Mouse (Mus musculus) kidney, adult 10 weeks (tissue): ENCODE measurements around the gene Bpifb2. TPM values are rescaled to one million over a fixed set of nuclear protein-coding genes. Genes with fewer than 3 reads are reported as not detected.

ENCODE experiments used
- polyA plus RNA-seq: library from polyadenylated mRNA; stranded (reverse); fragments of 350-450 nt; fragmentation: Illumina TruSeq; extraction: RNeasy Lipid Tissue Mini Kit (QIAGEN cat#74804); gene quantifications from one replicate; pipeline ENCODE4 v1.2.3, GENCODE M21; 2014; ENCODE audit warnings: low read depth, low replicate concordance

The Bpifb2 gene
- not detected for polyA plus RNA-seq

DNA sequence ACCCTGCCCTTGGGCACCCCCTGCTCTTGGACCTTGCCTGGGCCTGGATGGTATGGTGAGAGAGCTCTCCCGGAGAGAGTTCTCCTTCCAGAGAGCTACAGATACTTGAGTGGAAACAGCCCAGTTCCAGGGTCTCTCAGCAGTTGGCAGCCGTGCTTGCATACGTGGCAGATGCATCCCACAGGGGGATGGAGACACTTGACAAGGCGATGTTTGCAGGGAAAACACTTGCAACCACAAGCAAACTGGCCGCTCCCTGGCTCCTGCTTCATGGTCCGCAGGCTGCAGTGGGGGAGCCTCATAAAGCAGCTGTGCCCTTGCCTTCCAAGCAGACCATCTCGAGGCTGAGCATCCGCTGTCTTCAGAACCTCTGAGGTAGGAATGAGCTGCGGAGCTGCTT lies at the start of gene Bpifb2:
TSS of gene Bpifb2 (plus strand) at position 301 of the 400 bp plus-strand sequence.

DNA sequence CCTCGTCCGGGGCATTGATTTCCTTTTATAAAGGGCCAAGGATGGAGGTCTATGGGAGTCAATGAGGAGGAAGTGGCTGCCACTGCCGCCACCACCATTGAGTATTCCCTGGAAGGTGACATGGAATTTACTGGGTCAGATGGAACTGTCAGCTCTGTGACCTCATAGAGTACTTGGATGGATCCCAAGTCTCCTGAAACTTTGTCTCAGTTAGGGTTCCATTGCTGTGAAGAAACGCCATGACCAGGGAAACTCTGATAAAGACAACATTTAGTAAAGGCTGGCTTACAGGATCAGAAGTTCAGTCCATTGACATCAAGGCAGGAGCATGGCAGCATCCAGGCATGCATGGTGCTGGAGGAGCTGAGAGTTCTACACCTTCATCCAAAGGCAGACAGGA lies 3.9 kb upstream of the Bpifb2 start, which contains the start of gene Sun5:
TSS of gene Sun5 (minus strand) at position 101 of the 400 bp plus-strand sequence.

DNA sequence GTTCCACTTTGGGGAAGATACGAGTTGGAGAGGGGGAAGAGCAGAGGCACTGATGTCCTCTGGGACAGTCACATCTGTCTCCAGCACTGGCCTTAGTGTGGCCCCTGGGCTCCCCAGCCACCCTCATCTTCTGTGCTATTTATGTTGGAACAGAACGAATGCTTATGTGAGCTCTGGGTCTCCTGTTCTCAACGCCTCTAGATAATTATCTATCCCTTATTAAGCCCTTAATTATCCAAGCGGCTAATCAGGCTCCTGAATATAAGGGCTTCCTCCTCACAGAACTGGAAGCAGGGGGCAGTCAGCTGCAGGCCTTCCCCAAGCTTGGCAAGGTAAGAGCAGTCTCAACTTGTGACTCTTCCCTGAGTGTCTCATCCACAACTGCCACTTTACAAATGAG lies 25.2 kb downstream of the Bpifb2 start, which contains the start of gene Bpifb6:
TSS of gene Bpifb6 (plus strand) at position 301 of the 400 bp plus-strand sequence.

DNA sequence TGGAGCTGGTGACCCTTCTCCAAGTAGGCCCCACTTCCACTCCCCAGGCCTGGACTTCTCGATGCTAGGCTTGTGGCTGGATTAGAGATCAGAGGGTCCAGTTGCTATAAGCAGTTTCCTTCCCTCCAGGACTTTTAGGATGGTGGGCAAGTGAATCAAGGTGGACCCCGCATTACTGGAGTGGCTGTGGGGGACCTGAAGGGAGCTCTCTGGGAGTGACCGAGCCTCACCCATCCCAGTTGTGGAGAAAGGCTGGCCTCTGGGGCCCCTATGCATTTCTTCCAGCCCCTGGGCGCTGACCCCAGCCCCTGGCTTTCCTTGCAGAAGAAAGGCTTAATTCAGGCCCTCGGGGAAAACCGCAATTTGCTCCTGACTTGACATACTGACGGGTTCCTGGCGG lies 43.1 kb downstream of the Bpifb2 start, which contains the start of gene Bpifb3:
TSS of gene Bpifb3 (plus strand) at position 301 of the 400 bp plus-strand sequence.

DNA sequence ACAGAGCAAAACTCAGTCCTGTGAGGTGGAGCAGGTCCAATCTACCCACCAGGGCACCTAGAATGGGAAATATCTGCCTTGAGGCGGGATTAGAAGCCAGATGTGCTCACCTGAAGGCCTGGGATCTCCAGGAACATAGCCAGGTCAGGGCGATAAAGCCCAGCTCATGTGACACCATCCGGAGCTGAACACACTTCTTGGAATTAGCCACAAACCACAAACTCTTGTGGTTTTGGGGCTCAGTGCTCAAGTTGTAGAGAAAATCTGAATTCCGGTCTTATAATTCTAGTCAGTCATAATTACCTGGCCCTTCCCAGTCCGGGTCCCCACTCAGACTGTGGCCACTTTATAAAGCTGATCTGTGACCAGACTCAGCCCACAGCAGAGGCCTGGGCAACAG lies 63.0 kb downstream of the Bpifb2 start, which contains the start of gene Bpifb4:
TSS of gene Bpifb4 (plus strand) at position 370 of the 400 bp plus-strand sequence.

Other genes with a start within 250 kb of the Bpifb2 start
- gene Commd7, start 242.3 kb upstream of the Bpifb2 start, polyA plus RNA-seq = 7.7 TPM
- 0.61 TPM for gene Dnmt3b, start 225.6 kb upstream of the Bpifb2 start, polyA plus RNA-seq
- gene Dnmt3c, start 178.4 kb upstream of the Bpifb2 start, polyA plus RNA-seq = not detected
- 220 TPM for gene Mapre1, start 133.8 kb upstream of the Bpifb2 start, polyA plus RNA-seq
- gene Efcab8, start 95.1 kb upstream of the Bpifb2 start, polyA plus RNA-seq = not detected
- gene Sun5, start 4.0 kb upstream of the Bpifb2 start, polyA plus RNA-seq = not detected
- gene Bpifb6, start 25.3 kb downstream of the Bpifb2 start, polyA plus RNA-seq = not detected
- gene Bpifb3, start 43.2 kb downstream of the Bpifb2 start, polyA plus RNA-seq = not detected
- gene Bpifb4, start 63.2 kb downstream of the Bpifb2 start, polyA plus RNA-seq = not detected
- not detected for gene Bpifa6, start 99.9 kb downstream of the Bpifb2 start, polyA plus RNA-seq
- not detected for gene Bpifa2, start 133.2 kb downstream of the Bpifb2 start, polyA plus RNA-seq